Mouse (Mus musculus): ENCODE measurements at regions not wholly inside any gene's neighbourhood (a gene's known extent, or its start where the extent isn't known, plus 50 kb on each side); places are given as distances from the start of the nearest gene placed in this dataset.

DNA sequence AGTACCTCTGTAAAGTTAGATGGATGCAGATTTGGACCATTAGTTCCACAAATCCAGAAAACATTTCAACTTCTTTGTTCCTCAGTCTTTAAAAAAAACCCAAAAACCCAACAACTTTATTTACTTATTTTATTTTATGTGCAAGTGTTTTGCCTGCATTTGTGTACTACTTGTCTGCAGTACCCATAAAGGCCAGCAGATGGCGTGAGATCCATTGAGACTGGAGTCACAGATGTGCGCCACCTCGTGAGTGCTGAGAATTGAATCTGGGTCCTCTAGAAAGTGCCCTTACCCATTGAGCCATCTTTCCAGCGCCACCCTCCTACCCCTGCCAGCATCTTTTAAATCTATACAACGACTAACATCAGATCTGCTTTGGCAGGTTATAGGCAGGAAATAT is 53.0 kb downstream of the Gm12689 start:
- intact Hi-C loops (cut with DNase I) = no loop called here
- DNase-seq = no peak
- H3K4me3 ChIP-seq = no peak overlapping the region
- TF ChIP-seq CTCF (IDR thresholded peaks at IDR 0.05) = peak; percentile 40
- H3K27ac ChIP-seq = no peak overlapping the region

- no peak overlapping the region for H3K27ac ChIP-seq
- intact Hi-C loops (cut with DNase I) = no loop called here
- H3K4me3 ChIP-seq = no peak overlapping the region
- DNase-seq = no peak
- TF ChIP-seq CTCF (IDR thresholded peaks at IDR 0.05) = no peak
Observed at GRCm38 (mm10) chr4:99353122-99353774, 57.5 kb downstream of the Gm12689 start.

GRCm38 (mm10) chr4:99354241-99354640 is 58.5 kb downstream of the Gm12689 start:
- Histone ChIP-seq H3K4me3 (no peak overlapping the region), H3K27ac (no peak overlapping the region)
- TF ChIP-seq CTCF (IDR thresholded peaks at IDR 0.05) = no peak
- no peak for DNase-seq
- intact Hi-C loops (cut with DNase I) = no loop called here

DNA sequence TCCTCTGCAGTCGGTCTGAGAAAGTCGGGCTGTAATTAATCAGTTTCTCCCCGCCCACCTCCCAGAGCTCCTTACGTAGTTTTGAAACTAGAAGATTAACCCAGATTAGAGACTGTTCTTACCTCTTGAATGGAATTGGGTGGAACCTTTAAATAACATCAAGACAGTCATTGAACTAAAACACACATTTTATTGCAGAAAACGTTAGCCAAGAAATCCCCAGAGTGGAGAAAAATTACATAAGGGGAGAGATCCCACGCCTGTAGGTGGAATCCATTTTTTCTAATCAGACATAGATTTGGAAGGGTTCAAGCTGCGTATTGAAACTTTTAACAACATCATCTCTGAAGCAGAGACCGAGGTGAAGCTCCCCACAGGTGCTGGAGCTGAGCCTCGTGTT is 59.1 kb downstream of the Gm12689 start:
- H3K27ac ChIP-seq = no peak overlapping the region
- no peak for TF ChIP-seq CTCF (IDR thresholded peaks at IDR 0.05)
- H3K4me3 ChIP-seq = no peak overlapping the region
- no peak for DNase-seq
- intact Hi-C loops (cut with DNase I) = no loop called here

DNA sequence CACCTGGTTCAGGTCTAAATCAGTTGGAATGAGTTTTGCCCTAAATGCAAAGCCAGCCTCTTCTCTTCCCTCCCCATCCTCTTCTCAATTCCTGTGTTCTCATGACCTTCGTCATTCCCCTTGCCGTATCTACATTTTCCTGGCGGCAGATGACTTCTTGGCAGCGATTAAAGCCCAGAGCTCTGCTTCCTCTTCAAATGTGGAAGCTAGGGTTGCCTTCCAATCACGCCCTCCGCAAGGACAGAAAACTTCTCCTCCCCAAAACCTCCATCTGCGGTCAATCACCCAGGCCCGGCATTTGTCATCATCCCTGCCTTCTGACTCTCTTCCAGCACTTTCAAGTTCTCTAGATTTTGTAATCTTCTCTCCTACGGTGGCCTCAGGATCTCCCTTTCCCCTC is 72.3 kb downstream of the Gm12689 start:
- intact Hi-C loops (cut with DNase I) = no loop called here
- no peak for DNase-seq

GRCm38 (mm10) chr4:99371162-99371561 is 75.5 kb downstream of the Gm12689 start:
- no peak overlapping the region for H3K4me3 ChIP-seq
- DNase-seq = no peak
- TF ChIP-seq CTCF (IDR thresholded peaks at IDR 0.05) = no peak
- H3K27ac ChIP-seq = no peak overlapping the region
- intact Hi-C loops (cut with DNase I) = no loop called here

More for the DNA sequence above, 72.3 kb downstream of the Gm12689 start:
- Histone ChIP-seq H3K27ac (no peak overlapping the region), H3K4me3 (no peak overlapping the region)
- TF ChIP-seq CTCF (IDR thresholded peaks at IDR 0.05) = no peak

- Histone ChIP-seq H3K27ac (no peak overlapping the region), H3K4me3 (no peak overlapping the region)
- intact Hi-C loops (cut with DNase I) = no loop called here
- TF ChIP-seq CTCF (IDR thresholded peaks at IDR 0.05) = no peak
- no peak for DNase-seq
Observed at GRCm38 (mm10) chr4:99376171-99376570, 80.5 kb downstream of the Gm12689 start.

GRCm38 (mm10) chr4:99376911-99377310 is 81.2 kb downstream of the Gm12689 start:
- no peak for DNase-seq
- intact Hi-C loops (cut with DNase I) = no loop called here
- no peak overlapping the region for H3K27ac ChIP-seq
- no peak for TF ChIP-seq CTCF (IDR thresholded peaks at IDR 0.05)
- H3K4me3 ChIP-seq = no peak overlapping the region

DNA sequence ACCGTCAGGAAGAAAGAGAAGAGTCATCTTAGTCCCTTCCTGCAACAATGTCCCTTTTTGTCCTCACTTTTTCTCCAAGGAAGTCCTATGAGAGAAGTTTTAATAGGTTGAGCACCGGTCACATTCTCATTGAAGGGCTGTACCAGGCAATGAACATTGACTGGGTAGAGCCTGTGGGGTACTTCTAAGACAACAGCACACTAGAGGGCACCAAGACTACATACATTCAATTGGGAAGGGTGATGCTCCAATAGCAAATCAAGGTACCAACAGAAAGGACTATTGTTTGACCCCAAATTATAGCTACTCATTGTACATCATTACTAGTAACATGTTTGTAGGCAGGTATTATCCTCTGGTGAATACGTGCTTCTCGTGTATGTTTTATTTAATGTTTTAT is 84.3 kb downstream of the Gm12689 start:
- DNase-seq = no peak
- peak; percentile 34; the same call in 1 of the 2 replicates for TF ChIP-seq CTCF (IDR thresholded peaks at IDR 0.05)
- intact Hi-C loops (cut with DNase I) = no loop called here
- no peak overlapping the region for H3K27ac ChIP-seq
- H3K4me3 ChIP-seq = no peak overlapping the region

- no peak for TF ChIP-seq CTCF (IDR thresholded peaks at IDR 0.05)
- no peak overlapping the region for H3K4me3 ChIP-seq
- no peak overlapping the region for H3K27ac ChIP-seq
- intact Hi-C loops (cut with DNase I) = no loop called here
- no peak for DNase-seq
Observed at GRCm38 (mm10) chr4:99385381-99385780, 89.7 kb downstream of the Gm12689 start.

GRCm38 (mm10) chr4:99389428-99389827 is 93.7 kb downstream of the Gm12689 start:
- intact Hi-C loops (cut with DNase I) = no loop called here
- no peak for DNase-seq

GRCm38 (mm10) chr4:99392986-99393385 is 97.3 kb downstream of the Gm12689 start:
- Histone ChIP-seq H3K27ac (no peak overlapping the region), H3K4me3 (no peak overlapping the region)
- no peak for TF ChIP-seq CTCF (IDR thresholded peaks at IDR 0.05)
- DNase-seq = no peak
- intact Hi-C loops (cut with DNase I) = no loop called here

More at GRCm38 (mm10) chr4:99389428-99389827, 93.7 kb downstream of the Gm12689 start:
- TF ChIP-seq CTCF (IDR thresholded peaks at IDR 0.05) = no peak
- no peak overlapping the region for H3K27ac ChIP-seq
- H3K4me3 ChIP-seq = no peak overlapping the region

GRCm38 (mm10) chr4:99394244-99394643 is 98.5 kb downstream of the Gm12689 start:
- no peak overlapping the region for H3K4me3 ChIP-seq
- no peak for DNase-seq
- intact Hi-C loops (cut with DNase I) = no loop called here
- TF ChIP-seq CTCF (IDR thresholded peaks at IDR 0.05) = no peak
- no peak overlapping the region for H3K27ac ChIP-seq

DNA sequence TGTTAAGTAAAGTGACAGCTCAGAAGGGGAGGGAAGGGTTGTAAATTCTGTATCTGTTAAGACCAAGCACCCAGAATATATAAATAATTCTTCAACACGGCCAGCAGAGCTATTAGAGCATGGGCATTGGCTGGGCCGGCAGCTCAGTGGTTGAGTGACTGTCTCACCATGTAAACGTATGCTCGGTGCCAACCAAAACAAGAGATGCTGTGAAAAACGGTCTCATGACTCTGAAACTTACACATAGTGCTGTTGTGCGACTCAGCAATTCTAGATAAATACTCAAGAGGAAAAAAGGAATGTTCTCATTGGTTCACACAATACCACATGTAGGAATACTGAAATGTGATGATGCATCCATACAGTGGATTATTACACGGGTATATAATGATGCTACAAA is 111.8 kb downstream of the Gm12689 start:
- intact Hi-C loops (cut with DNase I) = no loop called here
- no peak overlapping the region for H3K27ac ChIP-seq
- DNase-seq = no peak
- no peak for TF ChIP-seq CTCF (IDR thresholded peaks at IDR 0.05)
- no peak overlapping the region for H3K4me3 ChIP-seq
